Mouse (Mus musculus) cortical plate, adult 2 months (tissue): Measurements from ENCODE around the gene Map2.

Experiments used
- CTCF ChIP-seq: fragments of 200-500 bp; IDR thresholded peaks from 2 replicates; pipeline ENCODE4 v1.5.1; 2011; ENCODE audit warnings: mild to moderate bottlenecking, control low read depth, low read length; ENCODE audit not compliant: insufficient read depth; ENCODE audit errors: extremely low read depth
- POLR2A ChIP-seq: fragments of 200-500 bp; IDR thresholded peaks from 2 replicates; pipeline ENCODE4 v1.6.1; 2011; ENCODE audit warnings: mild to moderate bottlenecking, low read length, control low read depth; ENCODE audit not compliant: insufficient read depth; ENCODE audit errors: extremely low read depth

DNA sequence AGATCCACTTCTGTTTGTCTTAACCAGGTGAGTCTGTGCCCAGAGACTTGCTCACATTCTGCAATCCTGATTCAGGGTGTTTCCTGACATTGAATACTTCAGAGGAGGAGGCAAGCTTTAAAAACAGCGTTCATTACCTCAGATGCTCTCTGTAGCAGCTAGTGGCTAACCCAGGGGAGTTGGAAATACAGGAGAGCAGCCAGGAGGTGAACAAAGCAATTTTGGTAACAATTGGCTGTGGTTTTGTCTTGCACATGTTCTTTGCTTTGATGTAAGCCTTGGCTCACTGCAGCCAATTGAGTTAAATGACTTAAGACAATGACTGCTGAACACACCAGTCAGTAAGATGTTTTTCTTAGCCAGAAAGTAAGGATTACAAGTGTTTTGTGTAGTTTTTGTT is 48.3 kb downstream of the Map2 start:
- TF ChIP-seq POLR2A (no peak), CTCF (no peak)
